Mouse (Mus musculus) stomach, embryonic 15.5 days (tissue): ENCODE measurements around the gene Hjurp. TPM values are rescaled to one million over a fixed set of nuclear protein-coding genes. Genes with fewer than 3 reads are reported as not detected.

Source experiments
- ATAC-seq: fragments of 200-750 bp; cut with Nextera tagmentation; 2 replicates; pipeline ENCODE4 v1.8.0; 2017; ENCODE audit warnings: low read depth, moderate number of reproducible peaks, moderate TSS enrichment; ENCODE audit not compliant: insufficient read depth, low FRiP score
- H3K27ac ChIP-seq: fragments of 300-500 bp; sonication (generic); 2 replicates; pipeline ENCODE4 v1.5.1; 2015; ENCODE audit warnings: mild to moderate bottlenecking, inconsistent platforms
- H3K27me3 ChIP-seq: fragments of 300-500 bp; sonication (generic); replicated peaks from 2 replicates; pipeline ENCODE4 v1.6.1; 2015; ENCODE audit warnings: inconsistent platforms
- H3K36me3 ChIP-seq: fragments of 300-500 bp; sonication (generic); 2 replicates; pipeline ENCODE4 v1.6.1; 2015; ENCODE audit warnings: inconsistent platforms
- H3K4me1 ChIP-seq: fragments of 300-500 bp; sonication (generic); 2 replicates; pipeline ENCODE4 v1.6.1; 2015; ENCODE audit warnings: inconsistent platforms
- H3K4me2 ChIP-seq: fragments of 300-500 bp; sonication (generic); 2 replicates; pipeline ENCODE4 v1.6.1; 2015; ENCODE audit warnings: mild to moderate bottlenecking, inconsistent platforms
- H3K4me3 ChIP-seq: fragments of 300-500 bp; sonication (generic); replicated peaks from 2 replicates; pipeline ENCODE4 v1.5.1; 2015; ENCODE audit warnings: inconsistent platforms
- H3K9ac ChIP-seq: fragments of 300-500 bp; sonication (generic); 2 replicates; pipeline ENCODE4 v1.6.1; 2015; ENCODE audit warnings: inconsistent platforms
- H3K9me3 ChIP-seq: fragments of 300-500 bp; sonication (generic); 2 replicates; pipeline ENCODE4 v1.6.1; 2016; ENCODE audit warnings: inconsistent platforms
- WGBS: fragments of 180-500 bp; shearing (Covaris S2); methylation state at CpG from one replicate; pipeline ENCODE4 v1.1.7; 2015; 5-methylcytosine and 5-hydroxymethylcytosine counted together
- polyA plus RNA-seq: library from polyadenylated mRNA; unstranded; fragments of >200 nt; fragmentation: Nextera tagmentation; extraction: Ambion mirVana; gene quantifications from 2 replicates; pipeline ENCODE4 v1.2.1, GENCODE M21; 2015

The Hjurp gene
- polyA plus RNA-seq, 1 experiment from 2014 or later, result 162 TPM

DNA sequence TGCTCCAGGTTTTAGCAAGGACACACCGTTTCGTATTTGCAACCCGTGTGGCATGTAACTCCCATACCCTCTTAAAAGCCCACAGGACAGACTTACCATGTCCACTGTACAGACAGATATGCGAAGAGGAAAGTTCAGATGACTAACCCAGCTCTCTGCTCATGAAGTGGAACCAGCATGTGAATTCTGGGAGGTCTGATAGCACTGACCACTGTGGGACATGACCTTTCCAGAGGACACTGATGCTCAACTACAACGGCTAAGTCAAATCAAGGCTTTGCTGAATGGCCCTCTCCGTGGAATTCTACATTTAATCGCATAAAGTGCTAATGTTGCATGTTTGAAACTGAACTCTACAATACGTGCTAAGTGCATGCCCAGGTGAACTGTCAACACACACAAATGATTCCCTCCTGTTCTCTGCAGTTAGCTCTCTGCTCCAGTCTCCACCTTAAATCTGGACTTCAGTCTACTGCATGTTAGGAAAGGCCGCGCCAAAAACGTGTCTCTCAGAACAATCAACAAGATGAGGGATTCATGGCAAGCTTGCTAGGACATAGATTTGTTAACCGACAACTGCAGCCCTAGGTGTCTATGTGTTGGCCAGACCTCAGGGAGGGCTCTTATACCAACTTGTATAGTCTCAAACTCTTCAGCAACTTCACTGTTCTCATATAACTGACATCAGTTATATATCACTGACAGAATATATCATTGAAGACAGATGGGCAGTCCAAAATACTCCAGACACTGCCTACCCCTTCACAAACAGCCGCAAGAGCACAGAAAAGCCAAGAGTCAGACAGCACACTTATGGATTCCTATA is 1.5 kb downstream of the Hjurp start:
- Histone ChIP-seq H3K4me2 (peak overlapping the region; percentile 58), H3K9me3 (no peaks in the 10 kb centered on the region), H3K9ac (peak overlapping the region; percentile 54; the same call in 1 of the 2 replicates), H3K27ac (no peak overlapping the region), H3K4me3 (peak overlapping the region; percentile 51), H3K4me1 (peaks cover 13% of the 10 kb centered on the region), H3K27me3 (no peaks in the 10 kb centered on the region), H3K36me3 (peaks cover 34% of the 10 kb centered on the region)
- 60% methylated on average over 13 of the region's 13 CpGs for WGBS
- ATAC-seq, result no peak

DNA sequence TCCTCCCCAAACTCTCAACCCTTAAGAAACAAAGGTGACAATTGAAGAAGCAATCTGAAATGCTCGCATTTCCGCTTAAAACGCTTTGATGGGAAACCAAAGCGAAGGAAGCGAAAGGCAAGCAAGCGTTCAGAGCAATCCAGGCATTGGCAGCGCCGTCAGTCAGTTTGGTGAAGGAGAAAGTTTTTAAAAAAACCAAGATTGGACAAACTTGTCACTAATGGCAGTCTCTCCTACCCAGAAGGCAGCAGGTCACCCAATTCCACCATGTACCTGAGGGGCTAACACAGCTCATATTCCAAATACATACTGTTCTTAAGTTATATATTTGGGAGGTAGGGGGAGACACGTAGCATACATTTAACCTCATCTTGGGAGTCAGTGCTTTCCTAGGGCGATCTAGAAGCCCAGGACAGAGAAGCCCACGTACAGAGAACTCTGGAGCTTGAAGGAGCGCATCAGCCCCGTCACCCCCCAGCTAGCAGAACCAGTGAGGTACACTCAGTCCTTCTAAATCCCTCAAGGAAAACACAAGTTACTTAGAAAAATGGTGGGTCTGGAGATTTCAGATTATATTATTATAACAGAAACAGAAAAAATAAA is 2.3 kb downstream of the Hjurp start:
- ATAC-seq, result no peak
- H3K9ac ChIP-seq, result no peak overlapping the region

GRCm38 (mm10) chr1:88274371-88275077 is 2.9 kb downstream of the Hjurp start:
- peaks cover 39% of the 10 kb centered on the region for H3K36me3 ChIP-seq
- no peak for ATAC-seq
- H3K4me2 ChIP-seq, result no peak overlapping the region
- no peak overlapping the region for H3K4me3 ChIP-seq
- H3K27me3 ChIP-seq, result no peaks in the 10 kb centered on the region
- WGBS, result 73% methylated on average over 11 of the region's 11 CpGs
- H3K27ac ChIP-seq, result no peak overlapping the region
- H3K9me3 ChIP-seq, result no peaks in the 10 kb centered on the region
- peaks cover 13% of the 10 kb centered on the region for H3K4me1 ChIP-seq
- no peak overlapping the region for H3K9ac ChIP-seq

More for the DNA sequence above, 2.3 kb downstream of the Hjurp start:
- Histone ChIP-seq H3K4me1 (peaks cover 13% of the 10 kb centered on the region), H3K27me3 (no peaks in the 10 kb centered on the region), H3K36me3 (peaks cover 34% of the 10 kb centered on the region), H3K4me2 (peak overlapping the region; percentile 58; the same call in 1 of the 2 replicates), H3K4me3 (no peak overlapping the region), H3K9me3 (no peaks in the 10 kb centered on the region), H3K27ac (no peak overlapping the region)
- 68% methylated on average over 13 of the region's 13 CpGs for WGBS

DNA sequence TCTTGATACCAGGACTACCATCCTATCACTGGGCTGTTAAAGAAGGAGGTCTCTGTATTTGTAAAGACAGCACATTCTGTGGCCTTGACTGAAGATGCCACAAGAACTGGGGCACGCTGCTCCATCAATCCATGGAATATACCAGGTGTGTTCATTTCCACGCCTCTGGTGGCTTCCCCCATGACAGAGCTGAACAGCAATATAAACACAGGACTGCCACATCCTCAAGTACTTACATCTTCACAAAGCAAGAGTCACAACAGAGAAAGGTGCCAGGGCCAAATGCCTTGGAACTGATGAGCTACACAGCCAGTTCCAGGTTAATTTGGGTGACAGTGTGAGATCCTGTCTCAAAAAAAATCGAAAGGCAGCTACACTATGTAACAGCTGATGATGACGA is 3.6 kb downstream of the Hjurp start:
- no peak for ATAC-seq
- H3K4me3 ChIP-seq, result no peak overlapping the region
- H3K9ac ChIP-seq, result no peak overlapping the region
- H3K4me1 ChIP-seq, result peaks cover 13% of the 10 kb centered on the region
- 81% methylated on average over 4 of the region's 4 CpGs for WGBS
- H3K27ac ChIP-seq, result no peak overlapping the region
- H3K27me3 ChIP-seq, result no peaks in the 10 kb centered on the region
- H3K9me3 ChIP-seq, result no peaks in the 10 kb centered on the region
- peaks cover 46% of the 10 kb centered on the region for H3K36me3 ChIP-seq
- H3K4me2 ChIP-seq, result no peak overlapping the region

DNA sequence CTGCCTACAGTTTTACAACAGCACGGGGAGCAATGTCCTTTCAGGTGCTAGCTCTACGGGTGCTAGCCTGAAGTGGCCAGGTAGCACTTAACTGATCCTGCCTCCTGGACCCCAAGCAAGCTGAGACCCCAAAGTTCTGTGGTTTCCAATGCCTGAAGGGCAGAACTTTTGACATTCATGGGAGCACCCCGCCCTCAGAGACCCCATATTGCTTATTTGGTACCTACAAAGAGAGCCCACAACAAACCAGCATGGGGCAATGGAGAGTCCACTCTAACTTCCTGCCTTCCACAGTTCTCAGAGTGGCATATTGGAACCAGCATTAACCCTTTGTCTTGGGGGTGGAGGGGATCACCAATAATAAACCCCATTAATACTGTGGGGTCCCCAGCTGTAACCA is 4.1 kb downstream of the Hjurp start:
- no peaks in the 10 kb centered on the region for H3K9me3 ChIP-seq
- no peak overlapping the region for H3K4me3 ChIP-seq
- ATAC-seq, result no peak
- H3K27me3 ChIP-seq, result no peaks in the 10 kb centered on the region
- H3K9ac ChIP-seq, result no peak overlapping the region
- no peak overlapping the region for H3K4me2 ChIP-seq
- WGBS, result 95% methylated on average over 3 of the region's 3 CpGs
- no peak overlapping the region for H3K27ac ChIP-seq
- H3K36me3 ChIP-seq, result peaks cover 51% of the 10 kb centered on the region
- H3K4me1 ChIP-seq, result peaks cover 13% of the 10 kb centered on the region

DNA sequence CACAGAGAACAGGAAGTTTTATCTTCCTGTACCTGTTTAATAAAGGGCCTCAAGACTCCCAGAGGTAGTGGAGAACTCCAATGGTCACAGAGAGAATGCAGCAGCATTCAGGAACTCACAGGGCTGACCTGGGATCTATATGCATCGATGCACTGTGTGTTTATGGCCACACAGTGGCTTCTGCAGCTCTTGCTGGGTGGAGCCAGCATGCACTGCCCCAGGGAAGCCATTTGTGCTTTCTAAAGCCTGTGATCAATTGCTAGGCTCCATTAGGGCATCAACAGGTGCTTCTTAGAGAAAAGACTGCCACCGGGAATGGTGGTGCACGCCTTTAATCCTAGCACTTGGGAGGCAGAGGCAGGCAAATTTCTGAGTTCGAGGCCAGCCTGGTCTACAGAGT is 4.6 kb downstream of the Hjurp start:
- Histone ChIP-seq H3K36me3 (peaks cover 56% of the 10 kb centered on the region), H3K4me3 (no peak overlapping the region), H3K9ac (no peak overlapping the region), H3K4me1 (peaks cover 13% of the 10 kb centered on the region), H3K27me3 (no peaks in the 10 kb centered on the region), H3K27ac (no peak overlapping the region), H3K4me2 (no peak overlapping the region), H3K9me3 (no peaks in the 10 kb centered on the region)
- WGBS, result 63% methylated on average over 4 of the region's 4 CpGs
- no peak for ATAC-seq

DNA sequence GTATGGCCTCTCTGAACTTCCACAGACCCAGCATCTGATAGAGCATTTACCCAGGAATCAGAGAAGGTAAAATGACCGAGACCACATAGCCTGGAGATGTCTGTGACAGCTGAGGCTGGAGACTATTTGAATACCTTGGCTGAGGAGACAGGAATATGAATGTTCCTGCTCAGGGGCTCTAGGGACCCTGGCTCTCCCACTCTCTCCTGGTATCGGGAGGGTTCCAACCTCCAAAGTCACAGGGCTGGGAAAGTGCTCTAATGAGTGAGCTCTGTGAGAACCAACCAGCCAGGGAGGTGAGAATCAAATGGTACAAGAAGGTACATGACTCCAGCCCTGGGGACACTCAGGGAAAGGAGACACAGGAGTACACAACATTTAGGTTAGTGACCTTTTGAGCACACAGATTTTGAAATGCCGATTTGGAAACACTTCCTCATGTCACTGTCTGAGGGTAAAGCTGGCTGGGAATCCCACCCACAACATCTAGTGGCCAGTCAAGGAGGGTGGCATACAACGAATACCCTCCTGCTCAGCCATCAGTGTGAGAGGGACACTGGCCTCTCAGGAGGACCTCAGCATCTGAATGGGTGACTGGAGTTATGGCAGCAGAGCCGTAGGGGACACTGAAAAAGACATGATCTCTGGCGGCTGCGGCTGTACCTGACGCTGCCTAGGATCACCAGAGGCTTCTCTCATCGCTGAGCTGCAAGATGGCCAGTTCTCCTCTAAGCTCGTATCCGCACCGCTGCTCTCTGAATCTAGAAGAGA is 7.7 kb downstream of the Hjurp start:
- no peak overlapping the region for H3K9ac ChIP-seq
- 88% methylated on average over 12 of the region's 12 CpGs for WGBS
- ATAC-seq, result no peak
- H3K36me3 ChIP-seq, result peaks cover 84% of the 10 kb centered on the region
- no peaks in the 10 kb centered on the region for H3K27me3 ChIP-seq
- no peak overlapping the region for H3K4me2 ChIP-seq
- H3K27ac ChIP-seq, result no peak overlapping the region
- no peaks in the 10 kb centered on the region for H3K4me1 ChIP-seq
- no peak overlapping the region for H3K4me3 ChIP-seq
- no peaks in the 10 kb centered on the region for H3K9me3 ChIP-seq

DNA sequence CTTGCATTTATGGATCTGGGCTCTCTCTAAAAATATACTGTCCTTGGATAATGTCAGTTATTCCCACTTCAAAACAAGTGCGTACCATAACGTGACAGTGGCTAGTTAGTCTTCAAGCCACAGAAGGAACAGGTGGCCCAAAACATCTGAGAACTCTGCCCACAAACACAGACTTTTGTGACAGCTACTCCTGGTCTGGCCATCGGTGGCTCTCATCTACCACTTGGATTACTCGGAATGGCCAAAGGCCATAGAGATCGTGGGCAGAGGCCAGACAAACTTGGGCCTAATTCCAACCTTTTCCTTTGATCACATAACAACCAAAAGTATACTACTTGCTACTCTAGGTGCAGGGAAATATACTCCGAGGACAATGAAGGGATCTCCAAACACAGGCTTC is 9.4 kb downstream of the Hjurp start:
- Histone ChIP-seq H3K36me3 (peaks cover 85% of the 10 kb centered on the region), H3K27me3 (no peaks in the 10 kb centered on the region), H3K4me2 (no peak overlapping the region), H3K4me1 (no peaks in the 10 kb centered on the region), H3K9me3 (no peaks in the 10 kb centered on the region), H3K4me3 (no peak overlapping the region), H3K27ac (no peak overlapping the region), H3K9ac (no peak overlapping the region)
- ATAC-seq, result no peak
- WGBS, result 83% methylated on average over 6 of the region's 6 CpGs

DNA sequence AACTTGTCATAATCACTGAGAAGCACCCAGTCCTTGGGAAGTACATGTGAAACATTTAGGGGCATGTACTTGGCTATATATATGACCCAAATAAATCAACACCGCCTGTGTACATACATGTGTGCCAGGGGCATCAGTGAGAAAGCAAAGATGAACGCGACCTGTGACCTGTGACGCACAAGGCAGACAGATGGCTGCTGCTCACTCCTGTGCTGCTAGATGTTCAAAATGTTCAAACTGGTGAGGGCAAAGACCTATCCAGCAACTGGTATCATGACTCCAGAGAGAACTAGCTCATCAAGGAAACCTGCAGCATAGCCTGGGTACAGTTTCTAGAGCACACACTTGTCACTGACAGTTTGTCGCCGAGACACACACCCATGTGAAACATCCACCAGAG is 9.9 kb downstream of the Hjurp start:
- Histone ChIP-seq H3K27ac (no peak overlapping the region), H3K27me3 (no peaks in the 10 kb centered on the region), H3K4me2 (no peak overlapping the region), H3K36me3 (peaks cover 84% of the 10 kb centered on the region), H3K4me1 (0 out of 2 replicates have a peak, but pooled peaks cover under 1% of the 10 kb centered on the region), H3K4me3 (no peak overlapping the region), H3K9ac (no peak overlapping the region), H3K9me3 (no peaks in the 10 kb centered on the region)
- WGBS, result 91% methylated on average over 6 of the region's 6 CpGs
- 0 out of 2 replicates have a peak, but pooled peaks have one; percentile 1 for ATAC-seq

DNA sequence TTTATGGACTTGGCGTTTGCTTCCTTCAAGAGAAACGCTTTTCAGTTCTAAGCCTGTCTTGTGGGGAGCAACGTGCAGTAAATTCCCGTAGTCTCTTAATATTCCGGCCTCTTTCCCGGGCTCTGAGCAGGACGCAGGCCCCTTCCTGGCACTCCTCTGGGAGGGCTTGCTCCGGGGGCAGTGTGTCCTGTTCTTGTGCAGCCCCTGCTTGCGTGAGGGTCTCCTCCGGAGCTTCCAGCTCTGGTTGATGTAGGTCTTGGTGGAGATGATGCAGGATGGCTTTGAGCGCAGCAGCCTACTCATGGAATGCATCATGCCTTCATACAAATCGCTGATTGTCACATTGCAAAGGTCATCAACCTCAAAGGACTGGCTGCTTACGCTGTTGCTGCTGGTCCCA is 11.3 kb downstream of the Hjurp start:
- Histone ChIP-seq H3K4me3 (no peak overlapping the region), H3K9me3 (no peaks in the 10 kb centered on the region), H3K27me3 (no peaks in the 10 kb centered on the region), H3K27ac (no peak overlapping the region), H3K36me3 (peaks cover 85% of the 10 kb centered on the region), H3K9ac (no peak overlapping the region), H3K4me2 (no peak overlapping the region), H3K4me1 (peaks cover 11% of the 10 kb centered on the region)
- 88% methylated on average over 13 of the region's 13 CpGs for WGBS
- ATAC-seq, result no peak

- Histone ChIP-seq H3K9me3 (no peaks in the 10 kb centered on the region), H3K36me3 (peaks cover 94% of the 10 kb centered on the region), H3K4me1 (peaks cover 11% of the 10 kb centered on the region), H3K4me2 (no peak overlapping the region), H3K27ac (no peak overlapping the region), H3K4me3 (no peak overlapping the region), H3K27me3 (no peaks in the 10 kb centered on the region), H3K9ac (no peak overlapping the region)
- no peak for ATAC-seq
- 79% methylated on average over 4 of the region's 4 CpGs for WGBS
These were observed 12.6 kb downstream of the Hjurp start for GRCm38 (mm10) chr1:88264869-88265240.
